Mouse (Mus musculus) urinary bladder, postnatal 14 days (tissue): ENCODE measurements around the gene Olfr1373.
A peak's percentile ranks its signal among the peaks of the same experiment; 100 is the strongest.
"Not testable (repeated sequence)": the region's sequence is repeated elsewhere in the genome, so short reads cannot be mapped to it uniquely, and the experiment has no call there.

Experiments
- DNase-seq: peaks from one replicate; pipeline ENCODE4 v3.0.0; 2021; ENCODE audit warnings: low spot score

Olfr1373 gene

GRCm38 (mm10) chr11:52145428-52145827 lies at the start of gene Olfr1373:
TSS of gene Olfr1373 (minus strand) at chr11:52145528.
- DNase-seq: not testable (repeated sequence)

DNA sequence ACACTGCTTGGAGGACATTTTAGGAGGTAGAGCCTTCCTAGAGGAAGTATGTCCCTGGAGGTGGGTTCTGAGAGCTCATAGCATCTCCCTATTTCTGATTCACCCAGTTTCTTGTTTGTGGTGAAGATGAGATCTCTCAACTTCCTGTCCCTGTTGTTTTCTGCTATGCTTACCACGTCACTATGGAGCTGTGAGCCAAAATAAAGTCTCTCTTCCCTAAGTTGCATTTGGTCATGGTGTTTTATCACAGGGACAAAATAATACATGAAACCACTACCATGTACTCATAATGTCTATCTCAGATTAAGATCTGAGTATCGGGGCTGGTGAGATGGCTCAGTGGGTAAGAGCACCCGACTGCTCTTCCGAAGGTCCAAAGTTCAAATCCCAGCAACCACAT lies 35.3 kb upstream of the Olfr1373 start:
- DNase-seq: not testable (repeated sequence)

GRCm38 (mm10) chr11:52179897-52180296 lies 34.6 kb upstream of the Olfr1373 start:
- DNase-seq: not testable (repeated sequence)

DNA sequence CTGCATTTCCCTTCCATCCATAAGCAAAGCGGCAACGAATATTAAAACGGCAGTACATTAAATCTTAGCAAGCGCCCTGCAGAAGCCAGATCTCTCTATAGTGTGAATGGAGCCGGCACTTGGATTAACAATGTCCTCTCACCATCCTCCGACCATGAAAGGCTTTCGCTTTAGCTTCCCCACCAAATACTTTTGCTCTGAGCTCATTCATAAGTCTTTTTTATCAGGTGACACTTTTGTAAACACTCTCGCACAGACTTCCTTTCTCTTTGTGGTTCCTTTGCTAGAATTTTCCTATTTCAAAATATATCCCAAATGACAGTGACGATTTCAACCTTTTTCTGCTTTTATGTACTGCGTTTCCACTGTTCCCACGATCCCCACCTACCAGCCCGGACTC lies 23.1 kb upstream of the Olfr1373 start:
- DNase-seq: no peak

GRCm38 (mm10) chr11:52167901-52168302 lies 22.6 kb upstream of the Olfr1373 start:
- DNase-seq: peak; percentile 12

DNA sequence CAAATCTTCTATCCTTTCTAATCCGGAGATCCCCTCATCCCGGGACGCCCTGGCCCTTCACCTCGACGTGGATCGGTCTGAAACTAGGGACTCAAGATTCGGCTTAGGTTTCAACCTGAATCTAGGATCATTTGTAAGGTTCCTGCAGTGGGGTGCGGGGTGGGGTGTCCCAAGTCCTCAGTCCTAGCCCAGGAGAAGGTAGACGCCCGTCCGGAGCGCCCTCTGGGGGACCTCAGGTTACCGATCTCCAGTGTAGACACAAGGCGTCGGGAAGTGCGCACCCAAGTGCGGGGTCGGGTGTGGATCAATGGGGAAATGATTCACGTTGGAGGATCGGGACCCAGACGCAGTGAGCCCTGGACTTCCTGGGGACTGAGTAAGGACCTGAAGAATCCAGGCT lies 21.8 kb upstream of the Olfr1373 start:
- DNase-seq: peak; percentile 15

DNA sequence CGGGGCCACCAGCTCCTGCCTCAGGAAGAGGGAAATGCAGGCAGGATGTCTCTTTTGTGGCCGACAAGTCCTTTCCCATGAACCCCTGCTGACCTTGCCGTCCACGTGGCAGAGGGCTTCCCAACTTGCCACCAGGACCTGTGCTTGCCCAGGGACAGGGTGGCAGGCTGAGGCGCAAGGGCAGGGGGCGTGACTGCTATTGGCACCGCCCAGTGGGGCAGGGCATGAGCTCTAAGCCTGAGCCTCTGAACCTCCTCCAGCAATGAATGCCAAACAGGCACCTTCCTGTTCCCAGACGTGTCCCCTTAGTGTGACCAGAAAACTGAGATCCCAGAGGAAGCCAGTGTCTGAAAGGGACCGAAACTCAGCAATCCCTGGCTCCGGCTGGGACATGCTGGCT lies 18.6 kb upstream of the Olfr1373 start:
- peak; percentile 13 for DNase-seq

- DNase-seq: peak; percentile 47
Measured at GRCm38 (mm10) chr11:52143675-52144074, 1.7 kb downstream of the Olfr1373 start.

GRCm38 (mm10) chr11:52130451-52131068 lies 14.8 kb downstream of the Olfr1373 start:
- DNase-seq: no peak

- no peak for DNase-seq
Measured at GRCm38 (mm10) chr11:52129621-52130450, 15.5 kb downstream of the Olfr1373 start.

- DNase-seq: peak; percentile 13
Measured at GRCm38 (mm10) chr11:52129171-52129570, 16.2 kb downstream of the Olfr1373 start.

- no peak for DNase-seq
Measured at GRCm38 (mm10) chr11:52128316-52129061, 16.8 kb downstream of the Olfr1373 start.

DNA sequence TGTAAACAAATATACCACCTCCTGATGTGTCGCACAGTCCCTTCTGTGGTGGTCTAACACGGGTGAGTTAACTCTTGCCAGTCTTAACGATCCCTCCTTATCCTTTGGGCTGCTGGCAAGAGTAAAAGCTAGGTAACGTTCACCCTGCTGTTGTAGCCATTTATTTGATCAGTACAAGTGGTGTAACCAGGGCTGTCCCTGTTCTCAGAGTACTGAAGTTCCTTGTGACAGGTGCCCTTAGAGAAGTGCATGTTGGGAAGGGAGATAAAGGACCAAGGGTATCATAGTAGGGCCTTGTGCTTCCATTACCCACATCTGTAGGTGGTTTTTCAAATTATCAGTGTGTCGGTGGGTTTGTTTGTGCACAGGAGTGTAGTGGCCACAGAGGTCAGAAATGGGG lies 17.6 kb downstream of the Olfr1373 start:
- DNase-seq: no peak

DNA sequence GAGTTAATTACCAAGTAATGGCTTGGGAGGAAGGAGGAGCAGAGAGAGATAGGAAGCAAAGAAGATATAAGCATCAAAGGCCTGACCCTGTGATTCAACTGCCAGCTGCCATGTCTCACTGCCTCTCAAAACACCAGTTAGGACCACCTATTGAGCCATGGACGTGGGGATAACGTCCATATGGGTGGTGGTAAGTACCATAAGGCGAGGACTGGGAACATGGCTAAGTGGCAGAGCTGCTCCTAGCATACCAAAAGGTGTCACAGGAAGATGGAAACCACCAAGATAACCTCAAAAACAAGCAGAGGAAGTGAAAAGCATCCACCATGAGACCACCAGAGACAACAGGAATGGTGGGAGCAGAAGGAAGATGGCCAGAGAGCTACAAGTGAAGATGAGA lies 18.2 kb downstream of the Olfr1373 start:
- no peak for DNase-seq

- no peak for DNase-seq
Measured at GRCm38 (mm10) chr11:52124468-52124867, 20.9 kb downstream of the Olfr1373 start.

GRCm38 (mm10) chr11:52122045-52122444 lies 23.3 kb downstream of the Olfr1373 start:
- DNase-seq: no peak

GRCm38 (mm10) chr11:52120415-52120814 lies 24.9 kb downstream of the Olfr1373 start:
- DNase-seq: not testable (repeated sequence)

GRCm38 (mm10) chr11:52117156-52117555 lies 28.2 kb downstream of the Olfr1373 start:
- DNase-seq: no peak

DNA sequence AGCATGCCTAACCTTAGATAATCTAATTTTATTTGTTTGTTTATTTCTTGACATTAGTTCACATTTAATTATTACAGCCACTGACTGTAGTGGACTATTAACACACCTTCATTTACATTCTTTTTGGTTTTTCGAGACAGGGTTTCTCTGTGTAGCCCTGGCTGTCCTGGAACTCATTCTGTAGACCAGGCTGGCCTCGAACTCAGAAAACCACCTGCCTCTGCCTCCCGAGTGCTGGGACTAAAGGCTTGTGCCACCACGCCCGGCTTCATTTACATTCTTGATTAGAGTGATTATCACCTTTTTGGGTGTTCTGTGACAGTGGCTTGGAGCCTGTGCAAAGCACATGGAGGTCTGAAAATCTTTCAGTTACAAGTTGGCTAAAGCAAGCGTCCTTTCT lies 29.2 kb downstream of the Olfr1373 start:
- DNase-seq: not testable (repeated sequence)

DNA sequence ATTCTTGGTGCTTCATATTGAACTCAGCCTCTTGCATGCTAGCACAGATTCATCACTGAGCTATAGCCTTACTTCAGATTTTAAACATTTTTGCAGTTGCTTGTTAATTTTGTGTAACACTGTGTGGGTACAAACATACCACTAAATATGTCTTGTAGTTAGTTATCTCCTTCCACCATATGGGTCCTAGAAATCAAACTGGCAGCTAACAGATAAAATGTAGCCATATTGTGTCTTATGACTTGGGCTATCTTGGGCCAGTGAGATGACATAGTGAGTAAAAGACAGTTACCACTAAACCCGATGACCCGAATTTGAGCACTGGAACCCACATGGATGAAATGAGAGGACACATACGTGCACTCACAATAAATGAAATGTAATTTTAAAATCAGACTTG lies 29.8 kb downstream of the Olfr1373 start:
- no peak for DNase-seq

- DNase-seq: no peak
Measured at GRCm38 (mm10) chr11:52109421-52109820, 35.9 kb downstream of the Olfr1373 start.

- no peak for DNase-seq
Measured at GRCm38 (mm10) chr11:52108796-52109195, 36.5 kb downstream of the Olfr1373 start.

DNA sequence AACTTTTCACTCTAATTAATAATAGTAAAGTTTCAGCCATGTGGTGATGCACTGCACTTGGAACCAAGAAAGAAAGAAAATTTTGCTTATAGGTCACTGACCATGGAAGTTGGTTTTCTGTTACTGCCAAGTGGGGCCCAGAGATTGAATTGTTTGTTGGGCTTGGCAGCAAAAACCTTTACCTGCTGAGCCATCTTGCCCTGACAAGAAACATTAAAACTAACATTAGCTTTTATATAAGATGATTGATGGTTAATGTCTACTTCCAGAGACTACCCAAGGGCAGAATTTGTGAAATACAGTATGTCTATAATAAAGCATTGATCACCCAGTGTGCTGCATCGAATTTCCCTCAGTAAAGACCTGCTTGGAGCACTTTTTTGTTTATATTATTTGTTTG lies 38.9 kb downstream of the Olfr1373 start:
- no peak for DNase-seq
